Mouse (Mus musculus) gastrocnemius, adult 8-10 months (tissue): ENCODE measurements around the gene Hpdl. TPM values are rescaled to one million over a fixed set of nuclear protein-coding genes. Genes with fewer than 3 reads are reported as not detected.

ENCODE experiments used
- DNase-seq, 2 experiments: peaks; one replicate each; pipeline ENCODE4 v3.0.0; 2022; ENCODE audit warnings: low spot score in 2 of 2
- total RNA-seq, 4 experiments: library from RNA; stranded (reverse); gene quantifications; 2 replicates each; pipeline ENCODE4 v1.2.4; 2022

Gene Hpdl
- total RNA-seq, 4 experiments from 2014 or later, result 0.78 to 1.8 (median 1.3) TPM

- DNase-seq, result no peak
Observed at GRCm38 (mm10) chr4:116799901-116800300, 21.6 kb downstream of the Hpdl start.

- DNase-seq, result no peak
Observed at GRCm38 (mm10) chr4:116796442-116797110, 24.9 kb downstream of the Hpdl start.

GRCm38 (mm10) chr4:116794273-116794672 lies 27.2 kb downstream of the Hpdl start:
- no peak for DNase-seq

- no peak for DNase-seq
Observed at GRCm38 (mm10) chr4:116792453-116792852, 29.1 kb downstream of the Hpdl start.

- DNase-seq, result peak; percentile 65 to 71
Observed at GRCm38 (mm10) chr4:116788956-116789355, 32.6 kb downstream of the Hpdl start.

- DNase-seq, result no peak
Observed at GRCm38 (mm10) chr4:116787985-116788760, 33.3 kb downstream of the Hpdl start.

- DNase-seq, result no peak
Observed at GRCm38 (mm10) chr4:116786587-116786986, 34.9 kb downstream of the Hpdl start.

GRCm38 (mm10) chr4:116782171-116782570 lies 39.3 kb downstream of the Hpdl start:
- DNase-seq, result no peak

GRCm38 (mm10) chr4:116781366-116781765 lies 40.1 kb downstream of the Hpdl start:
- DNase-seq, result no peak

GRCm38 (mm10) chr4:116780541-116780940 lies 41.0 kb downstream of the Hpdl start:
- DNase-seq, result no peak

- no peak for DNase-seq
Observed at GRCm38 (mm10) chr4:116777079-116777478, 44.4 kb downstream of the Hpdl start.

- no peak for DNase-seq
Observed at GRCm38 (mm10) chr4:116776391-116776790, 45.1 kb downstream of the Hpdl start.

Other genes with a start within 250 kb of the Hpdl start
- 1 to 10 TPM; 1.1 to 2.4 (median 1.3) TPM for gene Ccdc17, start 225.1 kb downstream of the Hpdl start, total RNA-seq
- 10 to 100 TPM in 2 of 4 experiments, 1 to 10 TPM in 2; 7.8 to 13.0 (median 9.5) TPM for gene Nasp, start 193.8 kb downstream of the Hpdl start, total RNA-seq
- gene Akr1a1, start 170.0 kb downstream of the Hpdl start, total RNA-seq, result 100 to 1,000 TPM; 187 to 206 (median 199) TPM
- 100 to 1,000 TPM; 247 to 330 (median 264) TPM for gene Prdx1, start 136.2 kb downstream of the Hpdl start, total RNA-seq
- 10 to 100 TPM; 30.4 to 34.6 (median 33.3) TPM for gene Mmachc, start 113.3 kb downstream of the Hpdl start, total RNA-seq
- 1 to 10 TPM; 1.2 to 2.2 (median 1.7) TPM for gene Ccdc163, start 113.2 kb downstream of the Hpdl start, total RNA-seq
- 1 to 10 TPM; 1.6 to 1.9 (median 1.7) TPM for gene Tesk2, start 100.8 kb downstream of the Hpdl start, total RNA-seq
- 1 to 10 TPM; 4.1 to 6.1 (median 4.5) TPM for gene Toe1, start 14.1 kb downstream of the Hpdl start, total RNA-seq
- 1 to 10 TPM in 1 of 4 experiments, under 1 TPM in 3; 0.58 to 1.1 (median 0.87) TPM for gene Mutyh, start 14.0 kb downstream of the Hpdl start, total RNA-seq
- gene Zswim5, start 55.7 kb upstream of the Hpdl start, total RNA-seq, result under 1 TPM; 0.05 to 0.17 (median 0.07) TPM
- 10 to 100 TPM; 63.0 to 69.1 (median 65.4) TPM for gene Urod, start 172.7 kb upstream of the Hpdl start, total RNA-seq
- gene Hectd3, start 173.6 kb upstream of the Hpdl start, total RNA-seq, result 10 to 100 TPM; 11.5 to 19.0 (median 14.5) TPM
- 10 to 100 TPM; 18.3 to 24.1 (median 22.3) TPM for gene Eif2b3, start 197.7 kb upstream of the Hpdl start, total RNA-seq